Mouse (Mus musculus): ENCODE measurements at regions not wholly inside any gene's neighbourhood (a gene's known extent, or its start where the extent isn't known, plus 50 kb on each side); places are given as distances from the start of the nearest gene placed in this dataset.

GRCm38 (mm10) chr10:117561279-117561820 is 68.0 kb upstream of the Cpm start:
- TF ChIP-seq CTCF (IDR thresholded peaks at IDR 0.05; ENCODE audit: low read depth) = no peak
- TF ChIP-seq EP300 (optimal IDR thresholded peaks at IDR 0.05) = no peak
